Mouse (Mus musculus) heart, postnatal 14 days (tissue): ENCODE measurements around the gene Cartpt. TPM values are rescaled to one million over a fixed set of nuclear protein-coding genes. Genes with fewer than 3 reads are reported as not detected.
A peak's percentile ranks its signal among the peaks of the same experiment; 100 is the strongest.
"Not testable (repeated sequence)": the region's sequence is repeated elsewhere in the genome, so short reads cannot be mapped to it uniquely, and the experiment has no call there.

Experiments used
- DNase-seq, 2 experiments: peaks; one replicate each; pipeline ENCODE4 v3.0.0; 2021 to 2022
- intact Hi-C: fragments of 180-260 bp; cut with DNase I; formaldehyde crosslinking; loops from one replicate; pipeline ENCODE4 v1.15.1; 2025
- long read RNA-seq, 2 experiments: library from polyadenylated mRNA; stranded (forward); transcript quantifications; one replicate each; pipeline ENCODE4 v2.0.0; 2021
- total RNA-seq, 2 experiments: library from RNA; stranded (reverse); gene quantifications; 2 replicates each; pipeline ENCODE4 v1.2.3; 2021

The Cartpt gene
- under 1 TPM in 1 of 2 experiments, not detected in 1; 0.36 TPM for total RNA-seq
- long read RNA-seq, experiment 1, result 0 reads
- long read RNA-seq, experiment 2, partial matches to known transcripts, result 0 of 1 reads
- long read RNA-seq, experiment 2, other reads (novel, unspliced or antisense), result 0 of 1 reads

- intact Hi-C loops, result no loop called here
Measured at GRCm38 (mm10) chr13:99900965-99901364, at the start of gene Cartpt. Gene Cartpt, minus strand, starts transcription at chr13:99901091.

GRCm38 (mm10) chr13:99947417-99947816 lies 46.5 kb upstream of the Cartpt start:
- no peak for DNase-seq
- intact Hi-C loops, result no loop called here

More at GRCm38 (mm10) chr13:99900965-99901364, at the start of gene Cartpt:
- no peak for DNase-seq

- DNase-seq, result no peak
- intact Hi-C loops, result no loop called here
Measured at GRCm38 (mm10) chr13:99943525-99943924, 42.6 kb upstream of the Cartpt start.

- DNase-seq, result no peak
- intact Hi-C loops, result no loop called here
Measured at GRCm38 (mm10) chr13:99940601-99941000, 39.7 kb upstream of the Cartpt start.

GRCm38 (mm10) chr13:99939320-99939671 lies 38.4 kb upstream of the Cartpt start:
- DNase-seq, result no peak
- intact Hi-C loops, result no loop called here

GRCm38 (mm10) chr13:99938606-99939319 lies 37.9 kb upstream of the Cartpt start:
- intact Hi-C loops, result no loop called here
- no peak for DNase-seq

GRCm38 (mm10) chr13:99937741-99938140 lies 36.9 kb upstream of the Cartpt start:
- no peak for DNase-seq
- intact Hi-C loops, result no loop called here

GRCm38 (mm10) chr13:99932406-99932805 lies 31.5 kb upstream of the Cartpt start:
- intact Hi-C loops, result no loop called here
- no peak for DNase-seq

GRCm38 (mm10) chr13:99931502-99931901 lies 30.6 kb upstream of the Cartpt start:
- DNase-seq, result no peak
- intact Hi-C loops, result no loop called here

GRCm38 (mm10) chr13:99926249-99926648 lies 25.4 kb upstream of the Cartpt start:
- no peak for DNase-seq
- intact Hi-C loops, result no loop called here

- intact Hi-C loops, result no loop called here
- no peak for DNase-seq
Measured at GRCm38 (mm10) chr13:99915632-99916031, 14.7 kb upstream of the Cartpt start.

GRCm38 (mm10) chr13:99900557-99900892 lies 366 bp downstream of the Cartpt start:
- DNase-seq, result peak; percentile 61 to 77
- intact Hi-C loops, result no loop called here

GRCm38 (mm10) chr13:99899670-99900556 lies 978 bp downstream of the Cartpt start:
- intact Hi-C loops, result no loop called here
- peak in 1 of 2 experiments; percentile 2 for DNase-seq

GRCm38 (mm10) chr13:99898816-99899215 lies 2.1 kb downstream of the Cartpt start:
- intact Hi-C loops, result no loop called here
- no peak for DNase-seq

- no peak for DNase-seq
- intact Hi-C loops, result no loop called here
Measured at GRCm38 (mm10) chr13:99885636-99886035, 15.3 kb downstream of the Cartpt start.

- intact Hi-C loops, DNase-seq: not testable (repeated sequence)
Measured at GRCm38 (mm10) chr13:99881774-99882173, 19.1 kb downstream of the Cartpt start.

GRCm38 (mm10) chr13:99879696-99880095 lies 21.2 kb downstream of the Cartpt start:
- no peak for DNase-seq
- intact Hi-C loops, result no loop called here

GRCm38 (mm10) chr13:99872059-99872458 lies 28.8 kb downstream of the Cartpt start:
- DNase-seq, result no peak
- intact Hi-C loops, result no loop called here

GRCm38 (mm10) chr13:99868438-99868837 lies 32.5 kb downstream of the Cartpt start:
- intact Hi-C loops, result no loop called here

GRCm38 (mm10) chr13:99864331-99864730 lies 36.6 kb downstream of the Cartpt start:
- no peak for DNase-seq
- intact Hi-C loops, result loop anchor here (5.0 kb wide), 2 partner anchors 88 to 138 kb away; no protein-coding TSS in a partner anchor

More at GRCm38 (mm10) chr13:99868438-99868837, 32.5 kb downstream of the Cartpt start:
- DNase-seq, result no peak

GRCm38 (mm10) chr13:99860670-99861069 lies 40.2 kb downstream of the Cartpt start:
- DNase-seq, result no peak
- intact Hi-C loops, result loop anchor here (5.0 kb wide), 2 partner anchors 92 to 142 kb away; no protein-coding TSS in a partner anchor
